Mouse (Mus musculus) lung, adult 2 months (tissue): Measurements from ENCODE around the gene Poll. TPM values are rescaled to one million over a fixed set of nuclear protein-coding genes. Genes with fewer than 3 reads are reported as not detected.
A peak's percentile ranks its signal among the peaks of the same experiment; 100 is the strongest.

Experiments
- DNase-seq: peaks from one replicate; pipeline ENCODE4 v3.0.0; 2022
- H3K4me1 ChIP-seq: fragments of 200-500 bp; 2 replicates; pipeline ENCODE4 v1.6.1; 2011; ENCODE audit warnings: low read length; ENCODE audit not compliant: control insufficient read depth, insufficient read depth
- H3K4me3 ChIP-seq: fragments of 200-500 bp; replicated peaks from 2 replicates; pipeline ENCODE3; 2011; ENCODE audit warnings: low read depth, mild to moderate bottlenecking, control low read depth, low read length; ENCODE audit errors: extremely low read depth
- CTCF ChIP-seq: fragments of 200-500 bp; IDR thresholded peaks from 2 replicates; pipeline ENCODE4 v1.5.1; 2011; ENCODE audit warnings: mild to moderate bottlenecking, low read length, control low read depth; ENCODE audit not compliant: insufficient read depth
- POLR2A ChIP-seq: fragments of 200-500 bp; IDR thresholded peaks from 2 replicates; pipeline ENCODE4 v1.6.1; 2011; ENCODE audit warnings: low read depth, mild to moderate bottlenecking, control low read depth, low read length, borderline replicate concordance; ENCODE audit errors: extremely low read depth
- WGBS: fragments of 180-500 bp; shearing (Covaris S2); methylation state at CpG from one replicate; pipeline ENCODE4 v1.1.7; 2018; 5-methylcytosine and 5-hydroxymethylcytosine counted together
- polyA plus RNA-seq: library from polyadenylated mRNA; depleted of rRNA; stranded (reverse); fragments of >200 nt; gene quantifications from 2 replicates; pipeline ENCODE4 v1.2.3, GENCODE M21; 2012

The Poll gene
- polyA plus RNA-seq, 1 experiment: 10.6 TPM

DNA sequence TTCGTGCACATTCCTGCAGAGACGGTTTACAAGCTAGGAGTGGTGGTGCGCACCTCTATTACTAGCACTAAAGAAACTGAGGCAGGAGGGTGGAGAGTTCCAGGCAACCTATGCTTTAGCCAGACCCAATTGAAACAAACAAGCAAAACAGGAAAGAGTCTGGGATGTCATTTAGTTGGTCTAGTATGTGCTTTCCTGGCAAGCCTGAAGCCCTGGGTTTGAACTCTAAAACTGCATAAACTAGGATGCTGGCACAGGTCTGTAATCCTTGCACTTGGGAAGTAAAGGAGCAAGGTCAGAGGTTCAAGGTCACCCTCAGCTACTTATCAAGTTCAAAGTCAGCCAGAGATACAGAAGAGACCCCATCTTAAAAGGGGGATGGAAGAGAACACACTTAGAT, 18.3 kb downstream of the Poll start:
- TF ChIP-seq CTCF: no peak
- TF ChIP-seq POLR2A: no peak
- no peak overlapping the region for H3K4me3 ChIP-seq
- DNase-seq: no peak
- H3K4me1 ChIP-seq: peaks cover 8% of the 10 kb centered on the region; the same call in 1 of the 2 replicates
- 34% methylated on average over 3 of the region's 3 CpGs for WGBS

DNA sequence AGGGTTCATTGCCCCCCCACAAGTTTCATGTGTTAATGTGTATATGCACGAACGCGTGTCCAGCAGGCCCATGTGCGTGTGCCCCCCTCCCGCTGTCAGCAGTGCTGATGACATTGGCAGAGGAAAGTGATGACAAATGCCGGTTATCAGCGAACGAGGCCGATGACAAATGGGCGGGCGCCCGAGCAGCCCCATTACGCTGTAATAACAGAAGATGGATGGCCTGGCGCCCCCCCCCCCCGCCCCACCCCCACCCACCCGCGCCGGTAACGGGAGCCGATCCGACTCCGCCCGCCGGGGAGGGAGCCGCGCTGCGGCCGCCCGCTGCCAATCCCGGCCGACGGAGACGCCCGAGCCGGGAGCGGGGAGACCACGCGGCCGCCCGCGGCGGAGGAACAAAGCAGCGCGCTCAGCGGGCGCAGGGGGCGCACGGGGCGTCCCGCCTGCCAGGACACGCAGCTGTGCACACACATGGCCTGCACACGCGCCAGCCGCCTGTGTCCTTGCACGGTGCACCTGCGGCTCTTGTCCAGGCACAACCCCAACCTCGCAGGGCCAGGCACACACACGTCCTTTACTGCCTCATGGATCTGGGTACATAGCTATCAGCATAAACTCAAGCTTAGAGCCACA, 18.8 kb downstream of the Poll start:
- WGBS: under 1% methylated on average over 58 of the region's 58 CpGs
- Histone ChIP-seq H3K4me1 (peaks cover 8% of the 10 kb centered on the region; the same call in 1 of the 2 replicates), H3K4me3 (no peak overlapping the region)
- DNase-seq: no peak
- no peak for TF ChIP-seq POLR2A
- no peak for TF ChIP-seq CTCF

- peaks cover 8% of the 10 kb centered on the region; the same call in 1 of the 2 replicates for H3K4me1 ChIP-seq
- no peak overlapping the region for H3K4me3 ChIP-seq
- WGBS: 31% methylated on average over 8 of the region's 8 CpGs
- no peak for DNase-seq
- TF ChIP-seq POLR2A (no peak), CTCF (no peak)
Observed at GRCm38 (mm10) chr19:45540657-45541408, 19.5 kb downstream of the Poll start.

DNA sequence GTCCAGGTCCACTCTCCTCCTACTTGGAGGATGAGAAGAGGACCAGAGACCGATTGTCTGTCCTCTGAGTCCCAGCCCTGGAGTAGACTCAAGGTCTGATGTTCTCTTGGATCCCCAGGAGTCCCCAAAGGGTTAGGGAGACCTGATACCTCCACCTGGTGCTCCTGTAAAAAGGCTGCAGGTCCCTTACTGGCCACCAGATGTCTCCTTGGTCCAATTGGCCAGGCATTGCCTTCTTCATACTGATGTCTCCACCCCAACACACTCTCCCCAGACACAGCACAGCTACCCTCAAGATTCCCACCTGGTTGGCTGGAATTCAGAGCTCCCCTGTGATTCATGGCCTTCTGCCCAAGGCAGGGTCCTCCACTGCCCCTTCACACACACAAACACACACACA, 22.8 kb downstream of the Poll start:
- WGBS: 36% methylated on average over 1 of the region's 1 CpGs
- no peak overlapping the region for H3K4me3 ChIP-seq
- H3K4me1 ChIP-seq: peaks cover 4% of the 10 kb centered on the region; the same call in 1 of the 2 replicates
- DNase-seq: peak; percentile 54
- no peak for TF ChIP-seq POLR2A
- peak; percentile 85 for TF ChIP-seq CTCF

DNA sequence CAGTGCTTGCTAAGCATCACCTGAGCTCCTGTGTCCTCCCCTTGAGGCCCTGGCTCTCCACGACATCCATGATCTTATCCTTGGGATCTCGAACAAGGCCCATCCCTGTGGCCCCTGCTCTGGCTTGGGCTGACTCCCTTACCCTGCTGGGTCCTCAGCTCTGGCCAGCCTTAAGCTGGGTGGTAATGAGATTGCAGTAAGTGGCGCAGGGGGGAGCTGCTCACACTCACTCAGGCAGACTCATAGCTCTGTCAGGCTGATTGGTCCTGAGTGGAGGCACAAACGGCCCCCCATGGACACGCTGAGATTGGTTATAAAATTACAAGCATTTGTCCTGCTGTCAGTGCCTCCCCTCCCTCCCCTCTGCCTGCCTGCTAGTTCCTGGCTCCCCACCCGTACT, 24.4 kb downstream of the Poll start:
- no peak for DNase-seq
- no peak for TF ChIP-seq POLR2A
- H3K4me3 ChIP-seq: no peak overlapping the region
- WGBS: 55% methylated on average over 6 of the region's 6 CpGs
- no peaks in the 10 kb centered on the region for H3K4me1 ChIP-seq

DNA sequence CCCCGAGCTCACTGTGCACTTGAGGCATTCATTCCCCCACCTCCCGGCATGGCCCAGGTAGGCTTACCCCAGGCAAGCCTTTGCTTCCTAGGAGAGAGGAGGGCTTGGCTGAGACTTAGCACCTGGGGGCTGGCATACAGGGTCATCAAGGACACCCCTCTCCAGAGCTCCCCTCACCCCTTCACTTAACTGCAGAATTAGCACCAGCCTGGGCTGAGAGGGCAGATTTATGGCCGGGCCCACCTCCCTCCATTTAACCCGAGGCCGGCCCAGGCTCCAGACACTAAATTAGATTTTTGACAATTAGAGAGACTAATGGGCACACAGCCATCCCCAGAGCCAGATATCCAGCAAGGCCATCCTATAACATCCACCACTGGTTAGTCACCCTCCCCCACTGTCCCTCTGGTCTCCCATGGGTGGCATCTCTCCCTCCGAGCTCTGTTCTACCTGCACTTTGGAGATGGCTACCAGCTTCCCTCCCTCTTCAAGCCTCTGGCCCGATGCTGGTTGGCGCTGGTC, 25.1 kb downstream of the Poll start:
- H3K4me3 ChIP-seq: no peak overlapping the region
- H3K4me1 ChIP-seq: peaks cover 2% of the 10 kb centered on the region; the same call in 1 of the 2 replicates
- DNase-seq: no peak
- TF ChIP-seq POLR2A (no peak), CTCF (no peak)
- 76% methylated on average over 8 of the region's 8 CpGs for WGBS

GRCm38 (mm10) chr19:45533617-45534016, 26.7 kb downstream of the Poll start:
- DNase-seq: no peak
- no peak overlapping the region for H3K4me3 ChIP-seq
- peaks cover 2% of the 10 kb centered on the region; the same call in 1 of the 2 replicates for H3K4me1 ChIP-seq
- 54% methylated on average over 7 of the region's 7 CpGs for WGBS
- no peak for TF ChIP-seq CTCF
- no peak for TF ChIP-seq POLR2A

GRCm38 (mm10) chr19:45531554-45531953, 28.8 kb downstream of the Poll start:
- Histone ChIP-seq H3K4me1 (peaks cover 2% of the 10 kb centered on the region; the same call in 1 of the 2 replicates), H3K4me3 (no peak overlapping the region)
- 71% methylated on average over 6 of the region's 6 CpGs for WGBS
- TF ChIP-seq CTCF: no peak
- DNase-seq: no peak

DNA sequence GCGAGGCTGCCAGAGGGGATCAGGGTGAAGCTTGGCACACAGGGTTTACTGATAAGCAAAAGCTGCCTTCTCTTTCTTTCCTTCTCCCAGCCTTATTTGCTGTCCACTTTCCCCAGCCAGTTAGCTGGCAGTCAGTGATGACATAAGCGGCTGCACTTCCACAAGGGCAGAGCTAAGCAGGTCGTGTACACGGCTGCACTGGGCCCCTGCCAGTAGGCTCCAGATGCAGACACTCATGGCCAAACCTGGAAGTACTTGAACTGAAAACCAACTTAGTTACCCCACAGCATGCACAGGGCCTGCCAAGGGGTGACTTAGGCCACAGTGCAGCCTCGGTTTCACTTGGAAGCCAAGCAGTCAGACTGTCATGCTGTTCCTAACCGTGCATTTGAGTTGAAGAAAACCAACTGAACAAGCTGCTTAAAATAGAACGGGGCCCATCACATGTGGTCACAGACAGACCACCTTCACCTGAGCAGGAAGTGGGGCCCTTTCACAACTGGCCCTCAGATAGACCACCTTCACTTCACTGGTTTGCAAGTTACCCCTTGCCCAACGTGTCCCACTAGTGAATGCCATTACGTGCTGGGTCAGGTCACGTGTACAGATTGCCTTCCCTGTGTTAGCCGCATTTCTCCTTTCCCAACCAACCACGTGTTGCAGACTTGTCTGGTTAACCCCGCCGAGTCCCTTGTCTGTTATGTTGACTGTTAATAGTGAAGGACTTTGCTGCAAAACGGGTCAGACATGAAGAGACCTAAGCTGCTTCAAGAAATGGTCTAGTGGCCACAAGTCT, 29.9 kb downstream of the Poll start:
- DNase-seq: peak; percentile 53
- 53% methylated on average over 15 of the region's 15 CpGs for WGBS

GRCm38 (mm10) chr19:45529294-45529693, 31.0 kb downstream of the Poll start:
- 70% methylated on average over 5 of the region's 5 CpGs for WGBS
- Histone ChIP-seq H3K4me1 (peaks cover 2% of the 10 kb centered on the region; the same call in 1 of the 2 replicates), H3K4me3 (no peak overlapping the region)
- no peak for DNase-seq
- TF ChIP-seq POLR2A: no peak
- no peak for TF ChIP-seq CTCF

More for the DNA sequence above, 29.9 kb downstream of the Poll start:
- Histone ChIP-seq H3K4me1 (peaks cover 2% of the 10 kb centered on the region; the same call in 1 of the 2 replicates), H3K4me3 (no peak overlapping the region)
- TF ChIP-seq POLR2A: no peak
- no peak for TF ChIP-seq CTCF
